Mouse (Mus musculus) embryonic stem cell, embryonic (primary cell): ENCODE data around the gene Trak1.

Source experiments
- CTCF ChIA-PET, 4 experiments: fragments of 300-600 bp in 2 of 4; fragments of 350-600 bp in 2 of 4; sonication (Branson Sonifier 250); formaldehyde crosslinking; loops; one replicate each; lab custom pipeline; 2022; ENCODE audit warnings: inconsistent platforms in 2 of 4; lab: Charles Lee
- POLR2A ChIA-PET, 4 experiments: fragments of 300-600 bp in 2 of 4; fragments of 350-600 bp in 2 of 4; sonication (Branson Sonifier 250); formaldehyde crosslinking; loops; one replicate each; lab custom pipeline; 2022; ENCODE audit warnings: antibody characterized with exemption in 4 of 4, inconsistent platforms in 1 of 4; lab: Charles Lee

The Trak1 gene

GRCm38 (mm10) chr9:121345427-121346130, 48.3 kb downstream of the Trak1 start:
- POLR2A ChIA-PET, result interaction anchor here (1.2 to 10.8 kb wide), 14 partner anchors 8 to 46 kb away, joined by 5 to 116 read pairs (median 20); partner anchors contain the start of gene Trak1 (in 1 of the 4)
- CTCF ChIA-PET, result interaction anchor here in 1 of 4 experiments (1.5 kb wide), 1 partner anchor 10 kb away, joined by 4 read pairs; no protein-coding TSS in a partner anchor

GRCm38 (mm10) chr9:121346635-121347034, 49.3 kb downstream of the Trak1 start:
- ChIA-PET POLR2A (interaction anchor here in 3 of 4 experiments (1.2 to 13.4 kb wide), 7 partner anchors 9 to 46 kb away, joined by 3 to 227 read pairs (median 96); partner anchors contain the start of gene Trak1 (in 1 of the 3)), CTCF (no interaction called here)

DNA sequence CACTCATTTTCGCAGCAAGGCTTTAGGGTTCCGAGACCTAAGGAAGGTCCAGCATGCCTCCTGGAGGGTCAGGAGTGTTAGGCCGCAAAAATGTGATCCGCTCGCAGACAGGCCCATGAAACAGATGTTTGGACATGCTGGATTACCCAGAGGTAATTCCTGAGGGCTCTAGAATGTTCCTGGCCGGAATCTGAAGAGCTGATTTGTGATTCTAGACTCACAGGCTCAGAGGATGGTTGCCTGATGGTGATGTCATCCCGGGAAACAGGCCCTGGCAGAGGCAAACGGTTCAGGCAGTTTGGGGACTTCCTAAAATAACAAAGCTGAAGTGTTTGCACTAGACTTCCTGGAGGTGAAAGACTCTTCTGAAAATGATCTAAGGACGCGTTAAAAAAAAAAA, 50.7 kb downstream of the Trak1 start:
- CTCF ChIA-PET, result interaction anchor here in 3 of 4 experiments (0.6 to 1.5 kb wide), 5 partner anchors 13 to 45 kb away, joined by 3 to 5 read pairs (median 4); no protein-coding TSS in a partner anchor

DNA sequence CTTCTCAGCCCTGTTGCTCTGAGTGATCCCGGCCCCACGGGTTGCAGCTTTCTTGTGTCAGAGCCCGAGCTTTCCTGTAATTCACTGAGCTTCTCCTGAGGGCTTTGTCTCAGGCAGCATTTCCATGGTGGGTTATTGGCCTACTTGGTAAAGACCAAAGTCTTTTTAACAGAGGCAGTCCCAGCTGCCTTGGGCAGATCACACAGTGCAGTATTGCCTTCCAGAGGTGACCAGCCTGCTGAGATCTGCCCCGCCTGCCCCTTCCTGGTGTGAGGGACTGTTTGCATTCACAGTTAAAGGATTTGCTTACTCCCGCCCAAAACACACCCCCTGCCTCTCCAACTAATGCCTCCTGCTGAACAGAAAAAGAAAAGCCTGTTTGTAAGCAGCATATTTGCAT, 51.2 kb downstream of the Trak1 start:
- ChIA-PET POLR2A (interaction anchor here (0.6 to 13.4 kb wide), 27 partner anchors 9 to 671 kb away, joined by 3 to 227 read pairs (median 6); partner anchors contain the start of gene Trak1 (in 2 of the 4)), CTCF (interaction anchor here in 2 of 4 experiments (0.7 to 1.5 kb wide), 4 partner anchors 12 to 44 kb away, joined by 3 to 5 read pairs (median 4); no protein-coding TSS in a partner anchor)

More for the DNA sequence above, 50.7 kb downstream of the Trak1 start:
- POLR2A ChIA-PET, result interaction anchor here (0.7 to 13.4 kb wide), 26 partner anchors 8 to 121 kb away, joined by 3 to 227 read pairs (median 6); partner anchors contain the start of gene Trak1 (in 2 of the 4)

DNA sequence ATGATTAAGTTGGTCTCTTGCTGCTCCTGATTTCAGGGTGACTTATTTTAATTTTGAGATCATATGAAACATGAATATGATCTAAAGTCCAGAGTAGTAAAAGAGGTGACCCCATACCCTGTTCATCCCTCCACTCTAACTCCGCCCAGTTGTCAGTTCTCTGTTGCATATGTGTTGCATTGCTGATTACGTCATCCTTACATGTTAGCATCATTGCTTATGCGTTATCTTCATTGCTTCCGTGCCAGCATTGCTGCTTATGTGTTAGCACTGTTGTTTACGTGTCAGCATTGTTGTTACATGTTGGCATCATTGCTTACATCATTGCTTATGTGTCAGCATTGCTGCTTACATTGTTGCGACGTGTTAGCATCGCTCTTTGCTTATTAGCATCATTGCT, 51.8 kb downstream of the Trak1 start:
- ChIA-PET POLR2A (interaction anchor here (0.6 to 13.4 kb wide), 22 partner anchors 9 to 1155 kb away, joined by 3 to 227 read pairs (median 6); partner anchors contain the start of gene Trak1 (in 2 of the 4)), CTCF (interaction anchor here in 1 of 4 experiments (1.1 to 4.3 kb wide), 3 partner anchors 12 to 44 kb away, joined by 4 to 36 read pairs (median 5); no protein-coding TSS in a partner anchor)

- POLR2A ChIA-PET, result interaction anchor here (0.6 to 13.4 kb wide), 28 partner anchors 7 to 838 kb away, joined by 3 to 227 read pairs (median 13); partner anchors contain the start of gene Trak1 (in 1 of the 4)
- CTCF ChIA-PET, result interaction anchor here (0.5 to 4.3 kb wide), 30 partner anchors 8 to 1974 kb away, joined by 3 to 36 read pairs (median 6); no protein-coding TSS in a partner anchor
Measured at GRCm38 (mm10) chr9:121350601-121351000, 53.3 kb downstream of the Trak1 start.

GRCm38 (mm10) chr9:121351388-121352078, 54.2 kb downstream of the Trak1 start:
- POLR2A ChIA-PET, result interaction anchor here (0.6 to 13.4 kb wide), 41 partner anchors 8 to 839 kb away, joined by 3 to 227 read pairs (median 6); partner anchors contain the start of gene Trak1 (in 1 of the 4)

GRCm38 (mm10) chr9:121352131-121352606, 54.9 kb downstream of the Trak1 start:
- CTCF ChIA-PET, result interaction anchor here (0.5 to 4.3 kb wide), 45 partner anchors 9 to 770 kb away, joined by 3 to 36 read pairs (median 6); no protein-coding TSS in a partner anchor

More at GRCm38 (mm10) chr9:121351388-121352078, 54.2 kb downstream of the Trak1 start:
- CTCF ChIA-PET, result interaction anchor here (0.5 to 4.3 kb wide), 51 partner anchors 9 to 1973 kb away, joined by 3 to 36 read pairs (median 6); no protein-coding TSS in a partner anchor

GRCm38 (mm10) chr9:121352726-121353125, 55.4 kb downstream of the Trak1 start:
- ChIA-PET CTCF (interaction anchor here (0.6 to 4.3 kb wide), 30 partner anchors 8 to 770 kb away, joined by 3 to 36 read pairs (median 7); no protein-coding TSS in a partner anchor), POLR2A (interaction anchor here (0.7 to 13.4 kb wide), 34 partner anchors 8 to 781 kb away, joined by 3 to 227 read pairs (median 7); partner anchors contain the start of genes Rpl14 (in 1 of the 4) and Trak1 (in 1 of the 4))

More at GRCm38 (mm10) chr9:121352131-121352606, 54.9 kb downstream of the Trak1 start:
- POLR2A ChIA-PET, result interaction anchor here in 3 of 4 experiments (0.7 to 13.4 kb wide), 39 partner anchors 9 to 781 kb away, joined by 3 to 227 read pairs (median 6); partner anchors contain the start of genes Rpl14 (in 1 of the 3) and Trak1 (in 1 of the 3)

DNA sequence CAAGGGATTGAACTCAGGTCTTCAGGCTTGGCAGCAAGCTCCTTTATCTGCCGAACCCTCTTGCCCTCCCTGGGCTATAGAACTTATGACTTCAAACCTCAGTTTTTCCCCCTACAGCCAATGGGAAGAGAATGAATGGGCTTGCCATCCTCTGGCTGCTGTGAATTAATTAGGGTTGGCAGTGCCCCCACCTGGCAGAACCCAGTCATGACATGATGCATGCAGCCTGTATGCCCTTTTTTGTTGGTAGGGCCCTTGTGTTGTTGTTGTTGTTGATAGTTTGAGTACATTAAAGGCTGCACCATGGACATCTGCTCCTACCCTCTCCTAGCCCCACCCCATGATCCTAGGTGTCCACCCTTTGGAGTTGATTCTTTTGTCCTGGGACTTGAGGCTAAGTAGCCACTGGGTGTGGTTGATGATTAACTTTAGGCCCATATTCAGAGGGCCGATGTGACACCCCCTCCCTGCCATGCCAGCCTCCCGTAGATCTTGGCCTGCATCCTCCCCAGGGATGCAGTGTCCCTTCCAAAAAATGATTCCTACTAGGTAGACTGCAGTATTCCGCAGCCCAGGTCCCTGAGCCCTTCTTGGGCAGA, 57.6 kb downstream of the Trak1 start:
- ChIA-PET CTCF (interaction anchor here in 2 of 4 experiments (0.6 to 4.2 kb wide), 10 partner anchors 12 to 582 kb away, joined by 3 to 34 read pairs (median 4); no protein-coding TSS in a partner anchor), POLR2A (interaction anchor here in 3 of 4 experiments (0.9 to 13.4 kb wide), 10 partner anchors 11 to 55 kb away, joined by 3 to 227 read pairs (median 23); partner anchors contain the start of gene Trak1 (in 1 of the 3))

DNA sequence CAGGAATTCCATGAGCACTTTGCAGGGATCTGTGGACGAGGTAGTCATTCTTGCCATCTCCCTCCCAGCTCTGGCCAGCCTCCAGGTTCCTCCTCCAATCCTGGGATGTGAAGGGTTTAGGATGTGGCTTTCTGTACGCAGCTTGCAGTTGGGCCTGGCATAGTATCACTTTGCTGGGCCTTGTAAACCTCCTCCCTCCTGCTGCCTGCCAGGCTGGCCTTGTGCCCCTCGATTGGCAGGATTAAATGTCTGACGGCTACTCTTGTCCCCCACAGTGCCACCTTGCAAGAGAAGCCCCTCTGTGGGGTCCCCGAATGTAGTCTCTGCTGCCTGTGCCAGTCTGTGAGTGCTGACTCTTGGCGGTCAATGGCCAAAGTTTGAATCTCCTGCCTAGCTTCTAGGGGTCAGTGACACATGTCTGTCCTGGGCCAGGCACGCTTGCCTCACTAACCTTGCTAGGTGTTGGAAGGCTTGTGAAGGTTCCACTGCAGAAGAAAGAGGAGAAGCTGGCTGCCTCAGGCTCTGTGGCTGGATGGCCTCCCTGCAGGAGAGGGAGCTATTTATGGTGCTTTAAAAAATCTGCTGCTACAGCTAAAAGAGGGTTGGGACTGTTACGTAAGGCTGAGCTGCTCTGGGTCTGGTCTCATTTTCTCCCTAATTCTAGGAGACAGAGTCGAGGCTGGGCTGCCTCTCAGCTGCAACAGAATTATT, 58.3 kb downstream of the Trak1 start:
- ChIA-PET CTCF (interaction anchor here (0.5 to 1.9 kb wide), 10 partner anchors 11 to 474 kb away, joined by 3 to 13 read pairs (median 4); no protein-coding TSS in a partner anchor), POLR2A (interaction anchor here in 3 of 4 experiments (0.6 to 13.4 kb wide), 14 partner anchors 11 to 79 kb away, joined by 3 to 227 read pairs (median 9); partner anchors contain the start of gene Trak1 (in 1 of the 3))

DNA sequence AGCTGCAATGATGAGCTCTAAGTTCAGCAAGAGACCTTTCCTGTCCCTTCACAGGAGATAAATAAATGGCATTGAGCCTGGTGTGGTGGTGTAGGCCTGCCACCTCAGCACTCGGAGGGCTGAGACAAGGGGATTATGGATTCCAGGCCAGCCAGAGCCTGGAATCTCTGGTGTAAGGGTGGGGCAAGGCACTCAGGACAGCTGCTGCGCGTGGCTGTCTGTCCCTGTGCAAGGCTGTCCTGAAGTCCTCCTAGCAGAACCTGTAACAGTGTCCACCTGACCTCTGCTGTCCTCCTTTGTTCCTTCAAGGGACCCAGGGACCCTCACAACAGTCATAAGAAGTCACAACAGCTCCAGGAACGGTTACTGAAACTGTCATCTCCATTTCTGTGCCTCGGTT, 59.8 kb downstream of the Trak1 start:
- ChIA-PET CTCF (interaction anchor here in 2 of 4 experiments (0.7 to 1.9 kb wide), 2 partner anchors 10 to 14 kb away, joined by 3 to 6 read pairs; no protein-coding TSS in a partner anchor), POLR2A (interaction anchor here in 2 of 4 experiments (0.6 to 13.4 kb wide), 17 partner anchors 9 to 68 kb away, joined by 3 to 227 read pairs (median 6); no protein-coding TSS in a partner anchor)

DNA sequence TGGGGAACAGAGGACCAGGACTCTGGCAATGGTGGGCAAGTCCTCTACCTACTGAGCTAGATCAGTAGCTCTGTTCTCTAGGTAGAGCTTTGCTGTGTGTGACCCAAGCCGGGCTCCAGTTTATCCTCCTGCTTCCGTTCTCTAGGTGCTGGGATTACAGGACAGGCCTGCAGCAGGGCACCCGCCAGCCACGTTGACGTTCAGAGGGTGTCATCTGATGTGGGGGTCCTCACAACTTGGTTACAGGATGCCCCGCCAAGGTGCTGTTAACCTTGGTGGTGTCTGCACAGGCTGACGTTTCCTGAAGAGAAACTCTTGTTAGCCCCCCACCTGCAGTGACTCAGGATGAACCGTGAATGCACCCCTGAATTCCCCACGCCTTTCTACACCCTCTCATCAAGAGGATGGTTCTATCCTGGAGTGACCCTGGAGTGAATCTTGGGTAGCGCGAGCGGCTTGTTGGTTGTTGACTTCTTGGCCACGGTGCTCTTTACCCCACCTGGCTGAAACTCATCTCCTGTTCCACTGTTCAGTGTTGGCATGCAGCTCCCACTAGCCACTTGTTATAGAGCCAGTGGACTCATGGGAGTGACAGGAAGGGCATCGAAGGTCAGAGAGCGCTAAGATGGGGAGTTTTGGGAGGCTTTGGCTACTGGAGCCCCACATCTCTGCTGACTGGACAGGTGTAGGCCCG, 60.4 kb downstream of the Trak1 start:
- CTCF ChIA-PET, result interaction anchor here in 1 of 4 experiments (0.5 to 1.9 kb wide), 3 partner anchors 9 to 32 kb away, joined by 4 to 6 read pairs (median 4); no protein-coding TSS in a partner anchor
- POLR2A ChIA-PET, result interaction anchor here (0.5 to 13.4 kb wide), 16 partner anchors 9 to 51 kb away, joined by 3 to 227 read pairs (median 6); no protein-coding TSS in a partner anchor

- ChIA-PET CTCF (interaction anchor here in 2 of 4 experiments (0.5 to 1.5 kb wide), 3 partner anchors 13 to 570 kb away, joined by 3 to 4 read pairs (median 4); no protein-coding TSS in a partner anchor), POLR2A (interaction anchor here in 3 of 4 experiments (1.0 to 13.4 kb wide), 11 partner anchors 10 to 56 kb away, joined by 3 to 174 read pairs (median 6); no protein-coding TSS in a partner anchor)
Measured at GRCm38 (mm10) chr9:121358418-121358817, 61.1 kb downstream of the Trak1 start.
